Mouse (Mus musculus) macrophage (primary cell): ENCODE results near the gene Sf3b6. TPM values are rescaled to one million over a fixed set of nuclear protein-coding genes. Genes with fewer than 3 reads are reported as not detected.

Experiments
- H3K27ac ChIP-seq: fragments of 350-480 bp; formaldehyde crosslinking; 2 replicates; pipeline ENCODE4 v1.9.0; 2021
- H3K36me3 ChIP-seq: fragments of 350-480 bp; formaldehyde crosslinking; 2 replicates; pipeline ENCODE4 v1.9.0; 2021; ENCODE audit errors: inconsistent target
- H3K4me3 ChIP-seq: fragments of 350-480 bp; formaldehyde crosslinking; 2 replicates; pipeline ENCODE4 v1.9.0; 2021; ENCODE audit errors: inconsistent target
- H3K79me2 ChIP-seq: fragments of 350-480 bp; formaldehyde crosslinking; 2 replicates; pipeline ENCODE4 v1.9.0; 2021; ENCODE audit errors: inconsistent target
- WGBS: methylation state at CpG from one replicate; pipeline ENCODE4 v1.1.7; 2026; ENCODE audit warnings: inconsistent platforms; ENCODE audit not compliant: missing documents; 5-methylcytosine and 5-hydroxymethylcytosine counted together
- polyA plus RNA-seq: library from polyadenylated mRNA; stranded (reverse); fragments of 250-400 nt; gene quantifications from 3 replicates; pipeline ENCODE4 v1.2.4, GENCODE M21; 2018; ENCODE audit warnings: inconsistent platforms

Sf3b6 gene
- polyA plus RNA-seq, 1 experiment from 2014 or later, result 113 TPM

GRCm38 (mm10) chr12:4859241-4859914, 42.0 kb downstream of the Sf3b6 start:
- Histone ChIP-seq H3K79me2 (no peaks in the 10 kb centered on the region), H3K4me3 (no peak overlapping the region), H3K27ac (no peak overlapping the region), H3K36me3 (no peaks in the 10 kb centered on the region)
- WGBS, result 50% methylated on average over 11 of the region's 11 CpGs

- H3K79me2 ChIP-seq, result no peaks in the 10 kb centered on the region
- H3K4me3 ChIP-seq, result no peak overlapping the region
- 94% methylated on average over 4 of the region's 4 CpGs for WGBS
- no peak overlapping the region for H3K27ac ChIP-seq
- H3K36me3 ChIP-seq, result no peaks in the 10 kb centered on the region
Observed at GRCm38 (mm10) chr12:4862672-4863071, 45.3 kb downstream of the Sf3b6 start.

- no peaks in the 10 kb centered on the region for H3K36me3 ChIP-seq
- no peak overlapping the region for H3K27ac ChIP-seq
- H3K4me3 ChIP-seq, result no peak overlapping the region
- 94% methylated on average over 4 of the region's 4 CpGs for WGBS
- H3K79me2 ChIP-seq, result no peaks in the 10 kb centered on the region
Observed at GRCm38 (mm10) chr12:4863654-4864337, 46.5 kb downstream of the Sf3b6 start.

GRCm38 (mm10) chr12:4864338-4864690, 47.0 kb downstream of the Sf3b6 start:
- Histone ChIP-seq H3K4me3 (no peak overlapping the region), H3K27ac (no peak overlapping the region), H3K79me2 (no peaks in the 10 kb centered on the region), H3K36me3 (no peaks in the 10 kb centered on the region)
- 86% methylated on average over 4 of the region's 4 CpGs for WGBS

- Histone ChIP-seq H3K36me3 (no peaks in the 10 kb centered on the region), H3K79me2 (no peaks in the 10 kb centered on the region), H3K4me3 (no peak overlapping the region), H3K27ac (no peak overlapping the region)
- 93% methylated on average over 8 of the region's 8 CpGs for WGBS
Observed at GRCm38 (mm10) chr12:4868924-4869323, 51.6 kb downstream of the Sf3b6 start.

GRCm38 (mm10) chr12:4871260-4871659, 53.9 kb downstream of the Sf3b6 start:
- Histone ChIP-seq H3K27ac (no peak overlapping the region), H3K79me2 (no peaks in the 10 kb centered on the region), H3K36me3 (no peaks in the 10 kb centered on the region), H3K4me3 (no peak overlapping the region)
- WGBS, result 96% methylated on average over 5 of the region's 5 CpGs

GRCm38 (mm10) chr12:4872273-4872672, 54.9 kb downstream of the Sf3b6 start:
- Histone ChIP-seq H3K79me2 (no peaks in the 10 kb centered on the region), H3K27ac (no peak overlapping the region), H3K4me3 (no peak overlapping the region), H3K36me3 (no peaks in the 10 kb centered on the region)
- 86% methylated on average over 3 of the region's 4 CpGs for WGBS

- Histone ChIP-seq H3K4me3 (no peak overlapping the region), H3K27ac (no peak overlapping the region), H3K36me3 (no peaks in the 10 kb centered on the region), H3K79me2 (no peaks in the 10 kb centered on the region)
- WGBS, result 72% methylated on average over 5 of the region's 5 CpGs
Observed at GRCm38 (mm10) chr12:4872983-4873477, 55.7 kb downstream of the Sf3b6 start.

GRCm38 (mm10) chr12:4873531-4873930, 56.2 kb downstream of the Sf3b6 start:
- Histone ChIP-seq H3K79me2 (no peaks in the 10 kb centered on the region), H3K36me3 (no peaks in the 10 kb centered on the region), H3K27ac (no peak overlapping the region), H3K4me3 (no peak overlapping the region)
- WGBS, result 86% methylated on average over 6 of the region's 6 CpGs

- 3% methylated on average over 24 of the region's 24 CpGs for WGBS
- Histone ChIP-seq H3K36me3 (no peaks in the 10 kb centered on the region), H3K4me3 (no peak within 1 kb of the TSS), H3K79me2 (no peaks in the 10 kb centered on the region), H3K27ac (no peak within 1 kb of the TSS)
Observed at GRCm38 (mm10) chr12:4874161-4874927, 57.0 kb downstream of the Sf3b6 start, which contains the start of gene Mfsd2b. Mfsd2b (minus strand) TSS chr12:4874359.

GRCm38 (mm10) chr12:4875623-4876022, 58.3 kb downstream of the Sf3b6 start:
- 97% methylated on average over 8 of the region's 8 CpGs for WGBS
- H3K27ac ChIP-seq, result no peak overlapping the region
- H3K4me3 ChIP-seq, result no peak overlapping the region

More at GRCm38 (mm10) chr12:4875623-4876022, 58.3 kb downstream of the Sf3b6 start:
- H3K36me3 ChIP-seq, result no peaks in the 10 kb centered on the region
- no peaks in the 10 kb centered on the region for H3K79me2 ChIP-seq

Other genes with a start within 250 kb of the Sf3b6 start
- gene Itsn2, start 224.9 kb upstream of the Sf3b6 start, polyA plus RNA-seq, result 73.9 to 104 TPM (median 84.9 TPM) in 3 replicates
- not detected in 3 replicates for gene Gm3625, start 224.6 kb upstream of the Sf3b6 start, polyA plus RNA-seq
- not detected in 3 replicates for gene Fam228a, start 79.1 kb upstream of the Sf3b6 start, polyA plus RNA-seq
- 0.16 TPM in 1 of 3 replicates, not detected in the others for gene Pfn4, start 48.5 kb upstream of the Sf3b6 start, polyA plus RNA-seq
- 0.11 TPM in 1 of 3 replicates, not detected in the others for gene Fam228b, start 48.3 kb upstream of the Sf3b6 start, polyA plus RNA-seq
- gene Fkbp1b, start 24.0 kb downstream of the Sf3b6 start, polyA plus RNA-seq, result 20.7 to 32.7 TPM (median 26.6 TPM) in 3 replicates
- 3.4 to 8.2 TPM (median 3.6 TPM) in 3 replicates for gene Wdcp, start 25.8 kb downstream of the Sf3b6 start, polyA plus RNA-seq
- 0.16 to 0.47 TPM (median 0.25 TPM) in 3 replicates for gene Mfsd2b, start 56.8 kb downstream of the Sf3b6 start, polyA plus RNA-seq
- 13.7 to 25.7 TPM (median 17.9 TPM) in 3 replicates for gene Ubxn2a, start 90.2 kb downstream of the Sf3b6 start, polyA plus RNA-seq
- gene Atad2b, start 99.8 kb downstream of the Sf3b6 start, polyA plus RNA-seq, result 8.1 to 11.5 TPM (median 10.4 TPM) in 3 replicates